Mouse (Mus musculus) C2C12 (cell line): ENCODE measurements around the gene Fbrsl1. TPM values are rescaled to one million over a fixed set of nuclear protein-coding genes. Genes with fewer than 3 reads are reported as not detected.
A peak's percentile ranks its signal among the peaks of the same experiment; 100 is the strongest.

Experiments
- H3K27me3 ChIP-seq: one replicate; pipeline ENCODE4 v1.6.1; 2011; ENCODE audit not compliant: control insufficient read depth, insufficient read depth, insufficient read length
- H3K36me3 ChIP-seq: one replicate; pipeline ENCODE4 v1.6.1; 2011; ENCODE audit not compliant: control insufficient read depth, insufficient read depth
- H3K4me3 ChIP-seq: one replicate; pipeline ENCODE4 v1.5.1; 2011; ENCODE audit warnings: mild to moderate bottlenecking, control low read depth; ENCODE audit not compliant: poor library complexity, insufficient read depth, severe bottlenecking
- H3K79me2 ChIP-seq: one replicate; pipeline ENCODE4 v1.6.1; 2011; ENCODE audit not compliant: control insufficient read depth, insufficient read depth
- H3K79me3 ChIP-seq: one replicate; pipeline ENCODE4 v1.6.1; 2011; ENCODE audit warnings: low read depth, control low read depth
- H3ac ChIP-seq: one replicate; pipeline ENCODE3; 2011; ENCODE audit warnings: low read depth; ENCODE audit not compliant: control insufficient read depth, insufficient read length
- CEBPB ChIP-seq: IDR thresholded peaks from one replicate; pipeline ENCODE4 v1.6.1; 2011; ENCODE audit warnings: low read depth, mild to moderate bottlenecking, control low read depth, moderate library complexity
- CTCF ChIP-seq: IDR thresholded peaks from one replicate; pipeline ENCODE4 v1.5.1; 2011; ENCODE audit not compliant: control insufficient read depth, insufficient read depth, insufficient read length
- FOSL1 ChIP-seq: IDR thresholded peaks from one replicate; pipeline ENCODE4 v1.8.0; 2011; ENCODE audit warnings: mild to moderate bottlenecking, low read length; ENCODE audit not compliant: poor library complexity, insufficient read depth, severe bottlenecking
- MAX ChIP-seq: IDR thresholded peaks from one replicate; pipeline ENCODE4 v1.6.1; 2011; ENCODE audit warnings: mild to moderate bottlenecking, control low read depth
- MYOD1 ChIP-seq: IDR thresholded peaks from one replicate; pipeline ENCODE4 v1.6.1; 2011; ENCODE audit warnings: low read depth; ENCODE audit not compliant: control insufficient read depth, insufficient read length
- MYOG ChIP-seq: IDR thresholded peaks from one replicate; pipeline ENCODE4 v1.6.1; 2011; ENCODE audit not compliant: control insufficient read depth, insufficient read length; ENCODE audit errors: extremely low read depth
- USF1 ChIP-seq: IDR thresholded peaks from one replicate; pipeline ENCODE4 v1.6.1; 2011; ENCODE audit warnings: low read depth, mild to moderate bottlenecking, control low read depth, moderate library complexity
- polyA plus RNA-seq: library from polyadenylated mRNA; unstranded; fragments of >200 nt; fragmentation: generic; extraction: Trizol; gene quantifications from one replicate; pipeline ENCODE4 v1.2.1, GENCODE M21; 2012; ENCODE audit warnings: missing spikeins

Fbrsl1 gene
- polyA plus RNA-seq, 1 experiment: 17.6 TPM

DNA sequence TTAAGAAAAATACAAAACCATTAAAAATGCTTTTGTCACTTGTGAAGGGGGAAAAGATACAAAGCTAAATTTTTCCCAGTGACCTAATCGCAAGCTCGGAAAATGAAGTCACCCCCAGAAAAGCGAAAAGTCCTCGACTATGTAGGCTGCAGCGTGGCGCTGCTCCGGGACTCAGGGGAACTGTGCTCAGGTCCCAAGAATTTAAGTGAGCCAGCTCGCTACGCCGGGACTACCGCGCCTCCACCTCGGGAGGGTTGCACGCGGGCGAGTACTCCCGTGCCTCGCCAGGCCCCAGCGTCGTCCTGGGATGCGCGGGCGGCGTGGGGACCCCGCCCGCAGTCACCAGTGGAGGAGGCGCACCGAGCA lies 85.5 kb downstream of the Fbrsl1 start:
- TF ChIP-seq MYOG: no peak
- TF ChIP-seq MYOD1: no peak
- TF ChIP-seq CEBPB: no peak
- TF ChIP-seq FOSL1: no peak
- no peak for TF ChIP-seq USF1
- TF ChIP-seq CTCF: no peak
- no peak for TF ChIP-seq MAX
- Histone ChIP-seq H3K4me3 (no peak overlapping the region), H3K36me3 (no peaks in the 10 kb centered on the region), H3K79me3 (no peaks in the 10 kb centered on the region), H3K79me2 (no peaks in the 10 kb centered on the region), H3K27me3 (no peaks in the 10 kb centered on the region), H3ac (no peak overlapping the region)

DNA sequence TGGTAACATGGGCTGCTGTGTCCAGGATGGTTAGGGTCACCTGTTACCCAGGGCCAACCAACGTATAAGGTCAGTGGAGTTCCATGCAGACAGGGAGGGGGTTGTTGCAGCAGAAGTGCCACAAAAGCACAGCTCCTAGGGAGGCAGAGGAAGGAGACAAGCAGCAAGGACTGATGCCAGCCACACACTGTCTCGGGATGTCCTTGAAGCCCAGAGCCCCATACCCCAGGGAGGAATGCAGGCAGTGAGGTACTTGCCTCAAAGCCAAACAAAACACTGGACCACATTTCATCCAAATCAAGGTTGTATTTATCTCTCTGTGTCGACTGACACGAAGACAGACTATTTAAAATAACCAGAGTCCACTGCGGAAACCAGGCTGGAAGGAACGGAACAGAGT lies 86.8 kb downstream of the Fbrsl1 start:
- Histone ChIP-seq H3K27me3 (no peaks in the 10 kb centered on the region), H3K79me3 (no peaks in the 10 kb centered on the region)
- TF ChIP-seq USF1 (no peak), MYOG (no peak), MAX (no peak), CTCF (no peak), CEBPB (no peak), MYOD1 (no peak), FOSL1 (no peak)

DNA sequence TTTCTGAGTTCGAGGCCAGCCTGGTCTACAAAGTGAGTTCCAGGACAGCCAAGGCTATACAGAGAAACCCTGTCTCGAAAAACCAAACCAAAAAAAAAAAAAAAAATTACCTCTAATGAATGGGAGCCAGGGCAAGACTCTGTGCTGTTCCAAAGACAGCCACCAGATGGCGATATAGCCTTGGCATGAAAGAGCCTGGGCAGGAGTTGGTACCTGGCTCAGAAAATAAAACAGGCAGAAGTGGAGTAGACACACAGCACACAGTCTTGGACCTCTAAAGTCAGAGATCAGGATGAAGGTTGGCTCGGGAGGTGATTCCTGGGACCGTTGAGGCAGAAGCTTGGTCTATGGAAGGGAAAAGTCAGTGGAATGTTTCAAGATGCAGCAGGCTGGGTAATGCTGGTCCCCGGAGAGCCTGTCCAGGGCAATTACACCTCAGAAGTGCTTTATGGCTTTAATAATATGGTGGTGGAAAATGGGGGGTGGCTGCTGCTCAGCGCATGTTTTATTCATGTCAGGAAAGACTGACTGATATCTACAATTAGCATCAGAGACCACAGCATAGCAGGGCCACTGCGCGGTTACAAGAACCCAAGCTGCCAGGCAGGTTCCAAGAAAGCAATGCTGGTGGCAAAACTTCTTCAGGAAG lies 90.6 kb downstream of the Fbrsl1 start:
- H3K27me3 ChIP-seq: no peaks in the 10 kb centered on the region
- H3K36me3 ChIP-seq: no peaks in the 10 kb centered on the region
- H3ac ChIP-seq: no peak overlapping the region
- H3K79me3 ChIP-seq: no peaks in the 10 kb centered on the region
- TF ChIP-seq CTCF: peak; percentile 48
- no peak for TF ChIP-seq USF1
- no peak for TF ChIP-seq FOSL1
- H3K4me3 ChIP-seq: no peak overlapping the region
- no peaks in the 10 kb centered on the region for H3K79me2 ChIP-seq

More for the DNA sequence above, 86.8 kb downstream of the Fbrsl1 start:
- Histone ChIP-seq H3ac (no peak overlapping the region), H3K79me2 (no peaks in the 10 kb centered on the region), H3K4me3 (no peak overlapping the region), H3K36me3 (no peaks in the 10 kb centered on the region)

DNA sequence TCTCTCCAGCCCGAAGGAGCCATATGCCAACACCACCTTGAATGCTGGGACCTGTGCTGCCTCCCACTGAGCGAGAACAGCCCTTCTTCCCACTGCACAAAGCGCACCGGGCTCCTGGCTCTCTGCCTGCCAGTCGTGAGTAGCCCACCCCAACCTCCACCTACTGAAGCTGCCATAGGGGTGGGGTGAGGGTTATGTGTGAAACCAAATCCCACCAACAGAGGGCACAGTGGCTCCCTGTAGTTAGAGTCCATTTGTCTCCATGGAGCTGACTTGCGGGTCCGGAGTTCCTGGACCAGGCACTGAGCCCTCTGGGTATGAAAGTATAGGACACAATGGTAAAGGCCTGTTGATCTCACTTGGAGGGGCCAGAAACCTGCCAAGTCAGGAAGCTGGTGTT lies 93.6 kb downstream of the Fbrsl1 start:
- Histone ChIP-seq H3K79me3 (no peaks in the 10 kb centered on the region), H3K4me3 (no peak overlapping the region), H3K36me3 (no peaks in the 10 kb centered on the region), H3ac (no peak overlapping the region), H3K27me3 (no peaks in the 10 kb centered on the region), H3K79me2 (no peaks in the 10 kb centered on the region)
- TF ChIP-seq MAX: no peak
- peak; percentile 25 for TF ChIP-seq CTCF
- TF ChIP-seq FOSL1: no peak
- TF ChIP-seq MYOD1: no peak
- TF ChIP-seq MYOG: no peak
- no peak for TF ChIP-seq CEBPB
- TF ChIP-seq USF1: no peak

DNA sequence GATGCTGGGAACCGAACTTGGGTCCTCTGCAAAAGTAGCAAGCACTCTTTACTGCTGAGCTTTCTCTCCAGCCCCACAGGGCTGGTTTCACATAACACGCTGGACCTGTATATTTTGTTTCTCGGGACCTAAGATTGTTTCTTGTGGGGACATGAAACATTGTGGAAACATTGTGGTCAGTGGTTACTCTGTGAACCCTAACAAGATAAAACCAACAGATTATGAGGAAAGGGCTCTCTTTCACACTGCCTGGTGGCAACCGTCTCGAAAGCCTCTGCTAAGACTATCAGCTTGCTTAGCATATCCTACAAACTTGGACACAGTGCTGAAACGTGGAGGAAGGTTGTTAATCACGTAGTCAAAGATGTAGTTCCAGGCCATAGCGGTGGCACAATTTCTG lies 101.3 kb downstream of the Fbrsl1 start:
- Histone ChIP-seq H3K79me2 (no peaks in the 10 kb centered on the region), H3ac (no peak overlapping the region), H3K27me3 (no peaks in the 10 kb centered on the region), H3K79me3 (no peaks in the 10 kb centered on the region), H3K4me3 (no peak overlapping the region), H3K36me3 (no peaks in the 10 kb centered on the region)
- no peak for TF ChIP-seq CEBPB
- no peak for TF ChIP-seq MYOG
- TF ChIP-seq CTCF: no peak
- TF ChIP-seq FOSL1: no peak
- TF ChIP-seq MYOD1: no peak
- no peak for TF ChIP-seq USF1
- TF ChIP-seq MAX: no peak

DNA sequence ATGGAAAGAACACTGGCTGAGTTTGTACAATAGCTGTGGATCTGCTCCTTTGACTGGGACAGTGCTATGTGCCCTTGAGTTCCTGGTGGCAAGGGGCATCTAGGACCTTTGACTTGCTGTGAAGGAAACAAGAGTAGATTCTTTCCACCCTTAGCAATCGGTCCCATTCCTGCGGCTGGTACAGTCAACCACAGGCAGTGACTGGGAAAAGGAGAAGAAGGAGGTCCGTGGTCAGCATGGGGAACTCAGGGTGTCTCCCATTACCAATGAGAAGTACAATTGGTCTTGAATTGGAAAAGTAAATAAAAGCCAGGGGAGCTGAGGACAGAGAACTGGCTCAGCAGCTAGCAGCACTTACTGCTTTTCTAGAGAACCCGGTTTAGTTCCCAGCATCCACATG lies 102.8 kb downstream of the Fbrsl1 start:
- H3K79me2 ChIP-seq: no peaks in the 10 kb centered on the region
- no peaks in the 10 kb centered on the region for H3K36me3 ChIP-seq
- no peaks in the 10 kb centered on the region for H3K79me3 ChIP-seq
- no peaks in the 10 kb centered on the region for H3K27me3 ChIP-seq
- TF ChIP-seq MYOD1 (no peak), FOSL1 (no peak), MAX (no peak), CTCF (no peak), USF1 (no peak), MYOG (no peak), CEBPB (no peak)
- H3K4me3 ChIP-seq: no peak overlapping the region
- H3ac ChIP-seq: no peak overlapping the region
